Mouse (Mus musculus) gastrocnemius, postnatal 4 days (tissue): ENCODE data around the gene Ccdc50. TPM values are rescaled to one million over a fixed set of nuclear protein-coding genes. Genes with fewer than 3 reads are reported as not detected.

Experiments
- DNase-seq, 2 experiments: peaks; one replicate each; pipeline ENCODE4 v3.0.0; 2021 to 2022; ENCODE audit warnings: low spot score in 2 of 2, mixed read lengths in 2 of 2
- long read RNA-seq, 2 experiments: library from polyadenylated mRNA; stranded (forward); transcript quantifications; one replicate each; pipeline ENCODE4 v2.0.0; 2021
- total RNA-seq, 2 experiments: library from RNA; stranded (reverse); gene quantifications; 2 replicates each; pipeline ENCODE4 v1.2.3; 2021

Gene Ccdc50
- 100 to 1,000 TPM in 1 of 2 experiments, 10 to 100 TPM in 1; 94.3 to 107 TPM for total RNA-seq
- long read RNA-seq, experiment 1, full-length matches to known transcripts = 25 of 60 reads
- long read RNA-seq, experiment 1, partial matches to known transcripts = 16 of 60 reads
- long read RNA-seq, experiment 1, other reads (novel, unspliced or antisense) = 19 of 60 reads
- long read RNA-seq, experiment 2, full-length matches to known transcripts = 47 of 75 reads
- long read RNA-seq, experiment 2, partial matches to known transcripts = 11 of 75 reads
- long read RNA-seq, experiment 2, other reads (novel, unspliced or antisense) = 17 of 75 reads

DNA sequence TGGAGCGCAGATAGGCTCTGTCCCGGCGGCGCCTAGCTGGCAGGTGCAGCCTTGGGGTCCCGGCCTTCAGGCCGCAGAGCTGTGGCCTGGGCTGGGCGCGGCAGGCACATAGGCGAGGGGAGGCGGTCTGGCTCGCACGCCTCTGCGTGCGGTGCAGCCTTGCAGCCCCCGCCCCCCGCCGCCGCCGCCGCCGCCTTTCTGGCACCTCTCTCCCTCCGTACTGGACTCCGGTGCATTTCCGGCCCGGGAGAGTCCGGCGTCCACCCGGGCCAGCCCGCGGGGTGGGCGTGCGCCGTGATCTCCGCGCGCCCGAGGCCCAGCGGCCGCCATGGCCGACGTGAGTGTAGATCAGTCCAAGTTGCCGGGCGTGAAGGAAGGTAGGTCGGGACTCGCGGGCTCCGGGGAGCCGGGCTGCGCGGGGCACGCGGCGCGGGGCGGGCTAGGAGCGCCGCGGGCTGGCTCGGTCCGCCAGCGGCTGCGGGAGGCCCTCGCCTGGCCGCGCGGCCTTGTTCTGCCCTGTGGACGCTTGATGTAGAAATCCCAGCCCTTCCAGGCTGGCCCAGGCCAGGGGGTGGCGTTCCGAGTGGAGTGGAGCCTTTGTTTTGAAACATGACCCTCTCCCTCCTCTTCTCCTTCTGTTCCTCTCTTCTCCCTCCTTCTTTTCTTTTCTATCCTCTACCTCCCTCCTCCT is at the start of gene Ccdc50:
Ccdc50 (plus strand) TSS at position 109 of the 691 bp plus-strand sequence.
- peak; percentile 48 to 80 for DNase-seq

- DNase-seq = no peak
These were observed 41.1 kb upstream of the Ccdc50 start for GRCm38 (mm10) chr16:27347521-27347920.

DNA sequence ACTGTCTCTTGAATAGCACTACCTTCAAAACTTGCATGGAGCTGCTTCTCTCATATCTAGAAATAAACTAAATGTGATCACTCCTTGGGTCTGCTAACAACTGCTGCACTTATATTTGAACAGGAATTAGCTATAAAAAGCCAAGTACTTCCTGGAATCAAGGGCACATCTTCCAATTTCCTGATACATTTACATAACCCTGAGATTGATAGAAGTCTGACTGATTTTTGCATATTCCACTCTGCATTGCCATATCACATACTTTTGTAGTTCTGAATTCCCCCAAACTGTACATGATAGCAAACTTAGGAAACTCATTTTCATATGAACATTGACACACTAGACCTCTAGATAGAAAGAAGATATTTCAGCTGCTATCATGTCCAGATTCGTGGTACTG is 40.3 kb upstream of the Ccdc50 start:
- no peak for DNase-seq

- no peak for DNase-seq
These were observed 39.4 kb upstream of the Ccdc50 start for GRCm38 (mm10) chr16:27349235-27349634.

- DNase-seq = no peak
These were observed 38.7 kb upstream of the Ccdc50 start for GRCm38 (mm10) chr16:27349878-27350532.

DNA sequence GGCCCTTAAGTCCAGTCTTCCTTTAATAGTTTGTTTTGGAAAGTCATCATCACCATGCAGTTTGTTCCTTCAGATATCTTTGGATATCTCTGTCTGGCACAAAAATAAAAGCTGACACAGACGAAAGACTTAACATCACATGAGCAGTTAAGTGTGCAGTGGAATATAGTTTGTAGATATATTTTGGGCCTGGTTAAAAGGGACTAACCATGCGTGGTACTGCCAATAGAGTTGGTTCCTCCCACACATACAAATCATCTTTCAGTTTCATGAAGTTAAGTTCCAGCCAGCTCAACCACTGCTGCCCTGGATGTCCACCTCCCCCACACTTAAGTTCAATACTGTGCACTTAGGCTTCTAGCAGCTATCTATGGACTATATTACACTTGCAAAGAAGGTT is 34.2 kb upstream of the Ccdc50 start:
- no peak for DNase-seq

- DNase-seq = no peak
These were observed 28.6 kb upstream of the Ccdc50 start for GRCm38 (mm10) chr16:27360059-27360458.

- no peak for DNase-seq
These were observed 18.5 kb upstream of the Ccdc50 start, which contains the start of gene Uts2b for GRCm38 (mm10) chr16:27370191-27370590. Uts2b (minus strand) TSS chr16:27370239.

- DNase-seq = no peak
These were observed 18.0 kb upstream of the Ccdc50 start for GRCm38 (mm10) chr16:27370700-27371099.

DNA sequence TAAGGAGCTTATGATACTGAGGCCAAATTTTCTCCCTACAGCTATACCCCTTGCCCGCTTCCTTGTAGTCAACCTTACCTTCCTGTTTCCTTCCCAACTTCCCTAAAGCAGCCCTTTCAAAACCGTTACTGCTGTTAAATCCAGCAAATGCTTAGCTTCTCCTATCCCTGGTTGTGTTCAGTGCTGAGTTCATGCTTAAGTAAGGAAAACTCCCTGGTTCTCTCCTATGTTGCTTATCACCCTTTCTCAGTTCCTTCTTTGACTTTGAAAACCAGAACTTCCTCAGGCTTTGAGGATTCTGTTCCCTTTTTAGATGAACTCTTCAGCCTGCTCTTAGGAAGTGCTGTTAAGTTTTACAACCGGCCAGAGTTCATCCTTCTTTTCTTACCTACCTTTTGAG is 14.5 kb upstream of the Ccdc50 start:
- no peak for DNase-seq

- no peak for DNase-seq
These were observed 13.4 kb upstream of the Ccdc50 start for GRCm38 (mm10) chr16:27375318-27375717.

GRCm38 (mm10) chr16:27376556-27376955 is 12.1 kb upstream of the Ccdc50 start:
- DNase-seq = no peak

- no peak for DNase-seq
These were observed 6.5 kb upstream of the Ccdc50 start for GRCm38 (mm10) chr16:27382217-27382616.

DNA sequence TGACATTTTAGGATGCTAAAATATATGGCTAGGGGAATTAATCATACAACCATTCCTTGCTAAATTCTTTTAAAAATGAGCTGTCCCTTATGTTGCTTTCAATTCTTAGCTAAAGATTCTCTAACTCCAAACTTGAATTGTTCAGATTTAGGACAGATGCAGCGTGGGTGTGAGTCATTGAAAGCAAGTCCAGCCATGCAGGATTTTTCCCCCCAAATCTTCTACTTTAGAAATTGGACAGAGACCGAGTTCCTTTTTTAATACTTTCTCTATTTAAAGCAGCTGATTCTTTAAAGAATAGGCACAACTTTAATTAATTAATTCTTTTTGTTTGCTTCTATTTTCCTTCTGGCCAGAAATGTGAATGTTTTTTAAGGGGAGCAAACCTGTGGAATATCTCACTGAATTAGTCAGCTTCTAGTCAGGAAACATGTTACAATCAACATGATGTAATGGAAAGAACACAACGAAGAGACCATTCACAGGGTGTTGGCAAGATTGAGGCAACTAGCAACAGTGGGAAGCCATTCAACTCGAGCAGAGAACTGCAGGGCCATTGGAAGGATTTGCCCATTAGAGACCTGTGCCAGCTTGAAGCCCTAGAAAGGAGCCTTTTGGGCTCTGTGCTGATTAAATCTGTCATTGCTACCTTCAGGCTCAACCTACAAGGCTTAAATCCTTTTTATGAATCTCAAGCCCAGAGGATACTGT is 3.6 kb upstream of the Ccdc50 start:
- no peak for DNase-seq

GRCm38 (mm10) chr16:27385649-27386048 is 3.0 kb upstream of the Ccdc50 start:
- no peak for DNase-seq

- no peak for DNase-seq
These were observed 1.7 kb upstream of the Ccdc50 start for GRCm38 (mm10) chr16:27386850-27387407.

- DNase-seq = no peak
These were observed 746 bp upstream of the Ccdc50 start for GRCm38 (mm10) chr16:27387634-27388611.

DNA sequence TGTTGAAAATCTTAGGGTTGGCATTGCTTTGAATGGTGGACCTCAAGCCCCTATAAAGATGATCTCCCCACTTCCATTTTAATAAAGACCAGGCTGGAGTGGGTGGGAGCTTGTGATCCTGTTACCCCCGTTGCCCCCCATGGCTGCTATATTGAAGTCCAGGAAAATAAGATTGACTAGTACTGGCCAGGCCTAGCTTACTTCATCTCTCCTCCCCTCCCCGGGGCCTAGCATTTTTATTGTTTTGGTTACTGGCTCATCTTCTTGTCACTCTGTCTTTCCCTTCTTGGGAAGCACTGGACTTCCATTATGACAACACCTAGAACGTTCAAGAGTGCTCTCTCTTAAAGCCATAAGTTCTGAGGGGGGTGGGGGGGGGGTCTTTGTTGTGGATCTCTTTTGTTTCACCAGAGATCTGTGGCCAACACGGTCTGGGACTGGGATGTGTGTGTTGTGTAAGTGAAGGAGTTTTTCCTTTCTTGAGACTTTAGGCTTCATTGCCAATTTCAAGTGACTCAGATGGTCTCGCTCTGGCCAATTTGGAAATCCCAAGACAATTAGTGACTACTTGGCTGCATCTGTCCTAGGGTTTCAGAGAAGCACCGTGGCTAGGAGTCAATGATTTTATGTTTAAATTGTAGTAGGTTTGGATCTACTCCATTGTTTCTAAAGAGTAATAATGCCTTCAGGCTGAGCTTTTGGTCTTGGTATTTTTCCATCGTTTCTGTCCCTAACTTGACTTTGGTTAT is 1.0 kb downstream of the Ccdc50 start:
- peak in 1 of 2 experiments; percentile 17 for DNase-seq

GRCm38 (mm10) chr16:27390306-27390705 is 1.6 kb downstream of the Ccdc50 start:
- DNase-seq = no peak
